In the genomic region with DNA sequence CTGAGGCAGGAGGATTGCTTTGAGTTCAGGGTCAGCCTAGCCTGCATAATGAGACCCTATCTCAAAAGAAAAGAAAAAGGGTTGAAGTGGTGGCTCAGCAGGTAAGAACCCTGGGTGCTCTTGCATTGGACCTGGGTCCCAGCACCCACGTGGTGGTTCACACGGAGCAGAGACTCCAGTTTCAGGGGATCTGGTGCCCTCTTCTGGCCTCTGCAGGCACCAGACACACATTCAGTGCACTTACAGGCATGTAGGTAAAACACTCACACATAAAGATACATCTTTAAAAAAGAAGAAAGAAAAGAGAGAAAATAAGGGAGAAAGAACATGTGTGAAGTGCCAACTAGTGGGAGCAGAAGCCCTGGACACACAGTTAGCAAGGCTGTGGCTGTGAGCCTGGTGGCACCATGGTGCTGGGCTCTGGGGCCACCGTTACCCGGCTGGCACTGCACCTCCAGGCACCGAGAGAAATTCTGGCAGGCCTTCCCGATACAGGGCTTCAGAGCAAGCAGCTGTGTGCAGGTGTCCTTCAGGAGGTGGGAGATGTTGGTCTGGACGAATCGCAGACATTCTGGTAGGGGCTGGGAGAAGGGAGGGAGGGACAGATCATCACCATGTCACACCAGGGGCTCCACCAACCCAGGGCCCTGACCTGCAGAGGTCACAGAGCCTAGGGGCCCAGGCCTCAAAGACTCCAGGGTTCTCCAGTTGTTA, we compare ENCODE assay signal across 15 mouse cellular contexts. TPM values are rescaled to one million over a fixed set of nuclear protein-coding genes. Genes with fewer than 3 reads are reported as not detected.
DNase-seq lines count a peak whose midpoint lies in the region; ATAC-seq and TF ChIP-seq lines count a peak whose summit lies in the region.
"Had no signal": no experiment of that assay in that cellular context is flagged by ENCODE, and none has a peak within 500 bp of the region (broad histone marks: within the 10 kb centered on the region; RNA-seq: fewer than 3 reads in every experiment).

No protein-coding gene starts in this region.

- no peak overlapping the region for H3K27ac ChIP-seq in cerebellum, adult 2 months (ENCODE audit: insufficient read depth, low read length)
- H3K27ac ChIP-seq in kidney, postnatal 0 days = no peak overlapping the region
- H3K27ac ChIP-seq in bone marrow, adult 2 months (ENCODE audit: control insufficient read depth, insufficient read depth, low read depth, low read length, poor library complexity) = no peak overlapping the region
- no peak overlapping the region for H3K27ac ChIP-seq in forebrain, embryonic 10.5 days
- H3K27ac ChIP-seq: hindbrain, embryonic 10.5 days; neural tube, embryonic 13.5 days had no signal

- no peak for TF ChIP-seq POLR2A in cerebellum, adult 2 months (IDR thresholded peaks at IDR 0.05; ENCODE audit: borderline replicate concordance, insufficient read depth, low read length)
- TF ChIP-seq POLR2A in bone marrow, adult 2 months (IDR thresholded peaks at IDR 0.05; ENCODE audit: borderline replicate concordance, control insufficient read depth, low read depth, low read length) = no peak

- no peaks in the 10 kb centered on the region for H3K36me3 ChIP-seq in kidney, postnatal 0 days (ENCODE audit: insufficient read depth, low read length)
- no peaks in the 10 kb centered on the region for H3K36me3 ChIP-seq in forebrain, embryonic 10.5 days (replicated peaks)
- H3K36me3 ChIP-seq: hindbrain, embryonic 10.5 days; neural tube, embryonic 13.5 days had no signal

- ATAC-seq in kidney, postnatal 0 days (replicated peaks; ENCODE audit: low FRiP score, low read depth) = no peak
- ATAC-seq in frontal cortex, adult (ENCODE audit: low TSS enrichment) = no peak

- H3K9ac ChIP-seq in kidney, postnatal 0 days (ENCODE audit: low read depth, low read length) = no peak overlapping the region
- H3K9ac ChIP-seq: neural tube, embryonic 13.5 days had no signal

- DNase-seq in cerebellum, adult 2 months = peak in 1 of 2 experiments; percentile 9
- DNase-seq in cerebellum, adult 18-20 months = no peak
- DNase-seq in kidney, postnatal 0 days (ENCODE audit: low spot score) = no peak
- DNase-seq in kidney, adult 18-20 months = no peak
- DNase-seq in 416B (ENCODE audit: low read depth) = peak; percentile 27
- DNase-seq in forebrain, embryonic 10.5 days (ENCODE audit: extremely low spot score, low spot score) = no peak
- DNase-seq: adrenal gland, postnatal 10 days; left cerebral cortex, postnatal 4 days; midbrain, embryonic 14.5 days; thymus, adult 18-20 months had no signal

- H3K4me3 ChIP-seq in cerebellum, adult 2 months (replicated peaks; ENCODE audit: insufficient read depth, low read depth, low read length) = no peak overlapping the region
- no peak overlapping the region for H3K4me3 ChIP-seq in kidney, postnatal 0 days (replicated peaks; ENCODE audit: low read depth, low read length)
- no peak overlapping the region for H3K4me3 ChIP-seq in bone marrow, adult 2 months (replicated peaks; ENCODE audit: control insufficient read depth, low read depth, low read length)
- no peak overlapping the region for H3K4me3 ChIP-seq in forebrain, embryonic 10.5 days
- H3K4me3 ChIP-seq: neural tube, embryonic 13.5 days had no signal

- TF ChIP-seq CTCF in cerebellum, adult 2 months (IDR thresholded peaks at IDR 0.05; ENCODE audit: borderline replicate concordance, insufficient read depth, low read depth, low read length) = peak; percentile 26; the same call in 1 of the 2 replicates
- TF ChIP-seq CTCF in kidney, postnatal 0 days (IDR thresholded peaks at IDR 0.05; ENCODE audit: low read depth) = peak; percentile 38
- peak; percentile 23; the same call in 1 of the 2 replicates for TF ChIP-seq CTCF in bone marrow, adult 2 months (IDR thresholded peaks at IDR 0.05; ENCODE audit: control insufficient read depth, insufficient read depth, low read length)

- 73% methylated on average over 8 of the region's 8 CpGs for WGBS in cerebellum, adult 2 months
- 80% methylated on average over 8 of the region's 8 CpGs for WGBS in kidney, postnatal 0 days
- WGBS in bone marrow, adult 2 months = 86% methylated on average over 8 of the region's 8 CpGs
- 73% methylated on average over 8 of the region's 8 CpGs for WGBS in forebrain, embryonic 10.5 days

- H3K4me1 ChIP-seq in cerebellum, adult 2 months (ENCODE audit: control insufficient read depth, insufficient read depth, low read length) = no peaks in the 10 kb centered on the region; the same call in 1 of the 2 replicates
- H3K4me1 ChIP-seq in kidney, postnatal 0 days (replicated peaks; ENCODE audit: insufficient read depth, low read length) = peaks cover 17% of the 10 kb centered on the region; the same call in 1 of the 2 replicates
- H3K4me1 ChIP-seq in bone marrow, adult 2 months (ENCODE audit: control insufficient read depth, insufficient read depth, low read length) = peaks cover 5% of the 10 kb centered on the region; the same call in 1 of the 2 replicates
- peaks cover 43% of the 10 kb centered on the region for H3K4me1 ChIP-seq in forebrain, embryonic 10.5 days

- no peak overlapping the region for H3K4me2 ChIP-seq in kidney, postnatal 0 days (ENCODE audit: low read length)
- H3K4me2 ChIP-seq: neural tube, embryonic 13.5 days had no signal

- no peaks in the 10 kb centered on the region for H3K9me3 ChIP-seq in kidney, postnatal 0 days (replicated peaks; ENCODE audit: low read length)
- H3K9me3 ChIP-seq in forebrain, embryonic 10.5 days = no peaks in the 10 kb centered on the region
- H3K9me3 ChIP-seq: hindbrain, embryonic 10.5 days; neural tube, embryonic 13.5 days had no signal

- no peaks in the 10 kb centered on the region for H3K27me3 ChIP-seq in cerebellum, adult 2 months (ENCODE audit: control insufficient read depth, insufficient read depth, low read length)
- no peaks in the 10 kb centered on the region for H3K27me3 ChIP-seq in kidney, postnatal 0 days (ENCODE audit: insufficient read depth, low read length)
- H3K27me3 ChIP-seq in forebrain, embryonic 10.5 days (ENCODE audit: poor library complexity, severe bottlenecking) = peaks cover 44% of the 10 kb centered on the region

RNA-seq across cellular contexts. Expression of a gene that starts 2.4 kb away (rescaled TPM):
- polyA plus RNA-seq in cerebellum, adult 2 months (2012; rRNA removed) = 0.16 TPM in 1 of 2 replicates, not detected in the other
- 0.83 and 1.3 TPM in 2 replicates for polyA plus RNA-seq in kidney, postnatal 0 days (2015; fragmentation: Nextera tagmentation; extraction: Ambion mirVana)
- polyA plus RNA-seq in bone marrow, adult 2 months (2011; ENCODE audit: insufficient read depth, insufficient read length, low replicate concordance, missing spikeins) = not detected in 2 replicates
- polyA plus RNA-seq in forebrain, embryonic 10.5 days (2016; fragmentation: Nextera tagmentation; extraction: Ambion mirVana) = 0.11 and 0.27 TPM in 2 replicates
- polyA plus RNA-seq: erythroblast, embryonic 14.5 days had no signal

RNA-seq across cellular contexts. Expression of a gene that starts 2.6 kb away (rescaled TPM):
- 24.4 and 28.4 TPM in 2 replicates for polyA plus RNA-seq in cerebellum, adult 2 months (2012; rRNA removed)
- polyA plus RNA-seq in kidney, postnatal 0 days (2015; fragmentation: Nextera tagmentation; extraction: Ambion mirVana) = 2.2 and 2.4 TPM in 2 replicates
- 32.5 and 85.0 TPM in 2 replicates for polyA plus RNA-seq in bone marrow, adult 2 months (2011; ENCODE audit: insufficient read depth, insufficient read length, low replicate concordance, missing spikeins)
- 1.1 and 1.4 TPM in 2 replicates for polyA plus RNA-seq in forebrain, embryonic 10.5 days (2016; fragmentation: Nextera tagmentation; extraction: Ambion mirVana)

RNA-seq across cellular contexts. Expression of a gene that starts 5.0 kb away (rescaled TPM):
- 1,090 and 1,228 TPM in 2 replicates for polyA plus RNA-seq in cerebellum, adult 2 months (2012; rRNA removed)
- polyA plus RNA-seq in kidney, postnatal 0 days (2015; fragmentation: Nextera tagmentation; extraction: Ambion mirVana) = 1,804 and 1,959 TPM in 2 replicates
- 2,527 and 4,441 TPM in 2 replicates for polyA plus RNA-seq in bone marrow, adult 2 months (2011; ENCODE audit: insufficient read depth, insufficient read length, low replicate concordance, missing spikeins)
- 1,219 and 1,234 TPM in 2 replicates for polyA plus RNA-seq in forebrain, embryonic 10.5 days (2016; fragmentation: Nextera tagmentation; extraction: Ambion mirVana)

RNA-seq across cellular contexts. Expression of a gene that starts 9.4 kb away (rescaled TPM):
- polyA plus RNA-seq in cerebellum, adult 2 months (2012; rRNA removed) = 392 and 433 TPM in 2 replicates
- polyA plus RNA-seq in kidney, postnatal 0 days (2015; fragmentation: Nextera tagmentation; extraction: Ambion mirVana) = 1,486 and 1,553 TPM in 2 replicates
- polyA plus RNA-seq in bone marrow, adult 2 months (2011; ENCODE audit: insufficient read depth, insufficient read length, low replicate concordance, missing spikeins) = 982 and 1,240 TPM in 2 replicates
- 1,843 and 1,853 TPM in 2 replicates for polyA plus RNA-seq in forebrain, embryonic 10.5 days (2016; fragmentation: Nextera tagmentation; extraction: Ambion mirVana)

RNA-seq across cellular contexts. Expression of a gene that starts 20.5 kb away (rescaled TPM):
- 52.3 and 53.1 TPM in 2 replicates for polyA plus RNA-seq in cerebellum, adult 2 months (2012; rRNA removed)
- 81.3 and 88.6 TPM in 2 replicates for polyA plus RNA-seq in kidney, postnatal 0 days (2015; fragmentation: Nextera tagmentation; extraction: Ambion mirVana)
- 39.2 and 92.4 TPM in 2 replicates for polyA plus RNA-seq in bone marrow, adult 2 months (2011; ENCODE audit: insufficient read depth, insufficient read length, low replicate concordance, missing spikeins)
- 98.5 and 99.6 TPM in 2 replicates for polyA plus RNA-seq in forebrain, embryonic 10.5 days (2016; fragmentation: Nextera tagmentation; extraction: Ambion mirVana)
